Mouse (Mus musculus) liver, postnatal 0 days (tissue): ENCODE results near the gene Phf20.

Source experiments
- CTCF ChIP-seq: sonication (generic); IDR thresholded peaks from 2 replicates; pipeline ENCODE4 v1.5.1; 2016; ENCODE audit warnings: antibody characterized with exemption, low read depth
- EP300 ChIP-seq: IDR thresholded peaks from 2 replicates; pipeline ENCODE4 v1.6.1; 2016; ENCODE audit warnings: antibody characterized with exemption, low read depth, mild to moderate bottlenecking

DNA sequence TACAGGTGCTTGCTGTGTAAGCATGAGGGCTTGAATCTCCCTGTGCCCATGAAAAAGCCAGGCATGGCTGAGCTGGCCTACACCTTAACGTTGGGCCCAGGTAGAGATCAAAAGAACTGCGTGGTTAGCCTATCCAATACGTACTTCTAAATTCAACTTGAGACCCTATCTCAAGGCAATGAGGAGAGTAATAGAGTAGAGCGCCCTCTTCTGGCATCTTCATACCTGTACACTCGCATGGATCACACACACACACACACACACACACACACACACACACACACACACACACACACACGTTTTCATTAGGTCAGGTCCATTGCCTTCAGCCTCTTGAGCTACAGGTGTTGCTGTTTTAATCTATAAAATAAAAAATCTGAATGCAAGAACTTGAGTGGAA, 118.5 kb downstream of the Phf20 start:
- TF ChIP-seq CTCF, result no peak
- no peak for TF ChIP-seq EP300
